Mouse (Mus musculus): ENCODE measurements around the gene Gm21497. TPM values are rescaled to one million over a fixed set of nuclear protein-coding genes. Genes with fewer than 3 reads are reported as not detected.
"Not testable (repeated sequence)": the region's sequence is repeated elsewhere in the genome, so short reads cannot be mapped to it uniquely, and the experiment has no call there.

The Gm21497 gene
- not detected in 2 replicates for polyA plus RNA-seq (2014; fragmentation: Nextera tagmentation; extraction: Ambion mirVana)

DNA sequence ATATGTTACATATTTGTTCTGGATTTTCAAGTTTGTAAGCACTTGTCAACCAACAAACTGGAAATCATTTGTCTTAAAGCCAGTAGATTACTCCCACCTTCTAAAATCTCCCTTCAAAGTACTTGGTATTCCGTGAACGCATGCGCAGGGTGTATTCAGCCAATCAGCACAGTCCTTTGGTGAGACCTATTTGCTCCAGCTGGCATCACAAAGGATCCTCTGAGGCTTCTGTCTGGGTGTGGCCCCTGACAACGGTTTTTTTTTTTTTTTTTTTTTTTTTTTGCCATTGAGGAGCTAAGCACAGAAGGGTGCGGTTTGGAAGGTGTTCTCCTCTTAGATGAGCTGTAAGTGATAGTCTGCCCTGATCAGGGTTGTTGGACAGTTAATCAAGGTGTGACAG lies at the start of gene Gm21497:
Gene Gm21497 (plus strand): TSS at position 301 of the 400 bp plus-strand sequence.
- H3K9ac ChIP-seq (replicated peaks; ENCODE audit: low read depth, low read length); H3K9me3 ChIP-seq (ENCODE audit: control insufficient read depth, low read length); H3K4me1 ChIP-seq (ENCODE audit: control insufficient read depth, insufficient read depth, low read length); H3K27me3 ChIP-seq (ENCODE audit: control insufficient read depth, insufficient read depth, low read length); H3K4me2 ChIP-seq (ENCODE audit: low read depth, low read length); H3K36me3 ChIP-seq (ENCODE audit: control insufficient read depth, insufficient read depth, low read length); ATAC-seq (ENCODE audit: low read depth); H3K27ac ChIP-seq (ENCODE audit: low read depth, low read length); H3K4me3 ChIP-seq (ENCODE audit: low read depth, low read length): not testable (repeated sequence)
- no CpG with 5 or more reads among the region's 5 CpGs for WGBS

All from neural tube, embryonic 14.5 days (tissue).